Mouse (Mus musculus): ENCODE results near the gene Inafm2. TPM values are rescaled to one million over a fixed set of nuclear protein-coding genes. Genes with fewer than 3 reads are reported as not detected.

The Inafm2 gene
- total RNA-seq, 2 experiments from 2014 or later, result 38.8 to 39.7 TPM

DNA sequence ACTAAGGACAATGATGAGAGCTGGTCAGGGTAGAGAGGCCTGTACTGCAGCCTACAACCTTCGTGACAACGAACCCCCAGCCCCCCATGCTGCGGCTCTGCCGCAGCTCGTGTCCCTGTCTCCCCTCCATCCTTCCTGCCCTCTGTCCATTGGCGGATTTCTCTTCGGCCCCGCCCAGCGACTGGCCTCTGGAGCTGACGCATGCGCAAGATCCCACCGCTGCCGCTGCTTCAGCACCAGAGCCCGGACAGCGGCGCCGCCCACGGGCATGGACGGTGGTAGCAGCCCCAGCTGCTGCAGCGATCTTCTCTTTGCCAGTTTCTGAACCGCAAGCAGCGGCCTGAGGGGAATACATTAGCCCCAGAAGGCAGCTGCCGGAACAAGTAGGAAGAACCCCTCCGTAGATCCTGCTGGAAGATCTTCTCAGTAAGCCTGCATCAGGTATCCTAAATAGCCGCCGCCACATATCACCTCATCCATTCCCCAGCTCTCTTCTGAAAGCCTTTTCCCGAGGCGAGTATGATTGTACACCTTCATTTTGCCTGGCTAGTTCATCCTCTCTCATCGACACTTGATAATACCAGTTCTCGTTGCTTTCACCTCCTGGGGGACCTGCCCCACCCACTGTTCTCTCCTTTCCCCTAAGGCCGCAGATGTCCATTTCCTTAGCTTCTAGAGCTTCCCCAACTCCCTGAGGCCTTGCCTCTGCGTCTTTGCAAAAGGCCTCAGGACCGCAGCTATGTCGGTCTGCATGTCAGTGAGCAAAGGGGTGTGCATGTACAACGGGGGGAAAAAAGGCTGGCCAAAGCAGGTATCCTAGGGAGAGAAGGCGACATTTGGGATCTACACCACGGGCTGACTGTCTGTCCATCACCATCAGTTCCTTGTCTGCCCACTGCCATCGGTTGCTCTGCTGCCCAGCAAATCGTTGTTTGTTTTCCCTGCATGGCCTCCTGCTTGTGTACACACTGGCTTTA lies 34.2 kb downstream of the Inafm2 start, which contains the start of gene Disp2:
Gene Disp2, plus strand, starts transcription at position 216 of the 977 bp plus-strand sequence.
- peak; percentile 94 to 96 for DNase-seq (ENCODE audit: low spot score in 2 of 2)

DNA sequence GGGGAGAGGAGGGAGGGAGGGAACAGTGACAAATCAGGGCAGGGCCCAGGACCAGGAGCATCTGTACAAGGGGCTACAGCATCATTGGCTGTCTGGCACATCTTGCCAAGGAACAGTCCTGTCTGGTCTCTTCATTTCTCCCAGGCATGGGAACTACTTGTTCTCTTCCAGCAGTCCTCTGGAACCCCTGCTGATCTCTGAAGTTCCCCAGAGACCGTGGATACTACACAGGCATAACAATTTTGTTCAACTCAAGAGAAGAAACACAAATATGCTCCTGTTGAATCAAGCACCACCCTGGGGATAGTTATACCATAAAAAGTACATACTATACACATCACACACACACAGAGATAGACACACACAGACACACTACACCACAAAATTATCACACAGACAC lies 35.6 kb downstream of the Inafm2 start:
- DNase-seq (ENCODE audit: low spot score in 2 of 2), result no peak

DNA sequence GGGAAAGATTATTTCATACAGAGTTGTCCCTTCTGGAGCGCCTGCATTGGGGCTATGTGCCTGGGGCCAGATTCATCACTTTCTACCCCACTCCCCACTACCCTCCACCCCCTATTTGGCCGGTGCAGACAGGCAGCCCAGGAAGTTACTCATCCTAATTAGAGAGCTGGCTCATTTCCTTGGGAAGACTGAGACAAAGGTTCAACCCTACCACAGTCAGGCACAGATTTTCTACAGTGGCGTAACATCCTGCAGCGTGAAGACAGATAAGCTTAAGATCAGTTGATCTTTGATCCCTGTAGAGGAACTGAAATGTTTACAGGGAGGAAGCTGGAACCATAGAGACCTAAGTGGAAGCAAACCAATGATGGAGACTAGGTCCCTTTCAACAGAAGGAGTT lies 36.7 kb downstream of the Inafm2 start:
- no peak for DNase-seq (ENCODE audit: low spot score in 2 of 2)

DNA sequence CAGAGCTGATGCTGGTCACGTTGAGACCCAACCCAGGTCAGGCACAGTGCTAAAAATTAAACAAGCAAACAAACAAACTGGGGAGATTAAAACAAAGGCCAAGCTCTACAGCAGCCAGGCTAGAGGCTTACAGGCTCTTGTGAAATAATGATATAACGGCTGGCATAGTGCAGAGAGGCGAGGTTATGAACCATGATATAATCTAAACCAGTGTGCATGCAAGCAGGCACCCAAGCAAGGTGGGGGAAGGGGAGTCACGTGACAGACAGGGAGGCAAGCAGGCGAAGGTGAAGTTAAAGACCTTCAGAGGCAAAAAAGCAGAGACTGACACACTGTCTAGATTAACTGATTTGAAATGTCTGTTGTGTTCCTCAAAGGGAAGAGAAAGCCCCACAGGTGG lies 37.5 kb downstream of the Inafm2 start:
- no peak for DNase-seq (ENCODE audit: low spot score in 2 of 2)

DNA sequence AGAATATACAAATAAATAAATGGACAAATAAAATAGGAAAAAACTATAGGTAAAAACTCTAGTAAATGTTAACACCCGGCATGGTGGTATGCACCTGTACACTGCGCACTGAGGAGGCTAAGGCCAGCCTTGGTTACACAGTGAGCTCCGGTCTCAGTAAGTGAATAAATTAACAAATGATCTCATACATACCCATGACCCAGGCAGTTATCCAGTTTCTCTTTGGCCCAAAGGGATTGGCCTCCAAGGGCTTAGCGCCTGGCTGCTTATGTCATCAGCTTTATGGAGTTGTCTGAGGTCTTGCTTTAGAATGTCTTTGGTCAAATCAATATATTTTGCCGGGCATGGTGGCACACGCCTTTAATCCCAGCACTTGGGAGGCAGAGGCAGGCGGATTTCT lies 38.1 kb downstream of the Inafm2 start:
- no peak for DNase-seq (ENCODE audit: low spot score in 2 of 2)

DNA sequence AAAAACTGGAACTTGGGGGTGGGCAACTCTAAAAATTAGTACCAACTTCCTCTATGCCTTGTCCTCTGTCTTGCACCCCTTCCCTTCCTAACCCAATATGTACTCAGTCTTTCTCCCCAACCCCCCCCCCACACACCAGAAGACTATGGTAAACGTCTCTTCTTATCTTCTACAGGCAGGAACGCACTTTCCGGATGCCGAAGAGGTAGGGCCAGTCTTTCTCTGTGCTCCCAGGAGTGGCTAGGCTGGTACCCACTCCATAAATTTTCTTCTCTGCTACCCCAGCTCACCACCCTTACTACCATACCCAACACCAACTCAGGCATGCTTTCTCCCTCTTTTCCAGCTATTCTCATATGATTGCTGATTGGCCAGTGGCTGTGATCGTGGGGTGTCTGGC lies 41.0 kb downstream of the Inafm2 start:
- DNase-seq (ENCODE audit: low spot score in 2 of 2), result no peak

DNA sequence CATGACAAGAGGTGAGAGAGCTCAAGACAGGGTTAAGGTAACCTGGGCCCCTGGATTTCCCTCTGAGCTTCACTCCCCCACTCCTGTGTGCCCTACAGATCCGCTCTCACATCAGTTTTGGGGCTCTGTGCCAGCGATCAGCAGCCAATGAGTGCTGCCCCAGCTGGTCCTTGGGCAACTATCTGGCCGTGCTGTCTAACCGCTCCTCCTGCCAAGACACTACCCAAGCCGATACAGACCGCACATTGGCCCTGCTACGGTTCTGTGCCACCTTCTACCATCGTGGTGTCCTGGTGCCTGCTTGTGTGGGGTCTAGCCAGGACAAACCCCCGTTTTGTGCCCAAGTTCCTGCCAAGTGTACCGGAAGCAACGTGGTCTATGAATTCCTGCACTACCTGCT lies 43.9 kb downstream of the Inafm2 start:
- peak; percentile 73 to 81 for DNase-seq (ENCODE audit: low spot score in 2 of 2)

DNA sequence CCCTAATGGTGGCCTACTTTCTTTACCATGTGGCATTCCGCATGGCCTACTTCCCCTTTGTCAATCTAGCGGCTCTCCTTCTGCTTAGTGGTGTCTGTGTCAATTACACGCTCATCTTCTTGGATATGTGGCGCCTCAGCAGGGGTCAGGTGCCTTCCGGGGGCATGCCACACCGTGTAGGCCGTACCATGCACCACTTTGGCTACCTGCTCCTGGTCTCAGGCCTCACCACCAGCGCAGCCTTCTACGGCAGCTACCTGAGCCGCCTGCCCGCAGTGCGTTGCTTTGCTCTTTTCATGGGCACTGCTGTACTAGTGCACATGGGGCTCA lies 44.6 kb downstream of the Inafm2 start:
- no peak for DNase-seq (ENCODE audit: low spot score in 2 of 2)

DNA sequence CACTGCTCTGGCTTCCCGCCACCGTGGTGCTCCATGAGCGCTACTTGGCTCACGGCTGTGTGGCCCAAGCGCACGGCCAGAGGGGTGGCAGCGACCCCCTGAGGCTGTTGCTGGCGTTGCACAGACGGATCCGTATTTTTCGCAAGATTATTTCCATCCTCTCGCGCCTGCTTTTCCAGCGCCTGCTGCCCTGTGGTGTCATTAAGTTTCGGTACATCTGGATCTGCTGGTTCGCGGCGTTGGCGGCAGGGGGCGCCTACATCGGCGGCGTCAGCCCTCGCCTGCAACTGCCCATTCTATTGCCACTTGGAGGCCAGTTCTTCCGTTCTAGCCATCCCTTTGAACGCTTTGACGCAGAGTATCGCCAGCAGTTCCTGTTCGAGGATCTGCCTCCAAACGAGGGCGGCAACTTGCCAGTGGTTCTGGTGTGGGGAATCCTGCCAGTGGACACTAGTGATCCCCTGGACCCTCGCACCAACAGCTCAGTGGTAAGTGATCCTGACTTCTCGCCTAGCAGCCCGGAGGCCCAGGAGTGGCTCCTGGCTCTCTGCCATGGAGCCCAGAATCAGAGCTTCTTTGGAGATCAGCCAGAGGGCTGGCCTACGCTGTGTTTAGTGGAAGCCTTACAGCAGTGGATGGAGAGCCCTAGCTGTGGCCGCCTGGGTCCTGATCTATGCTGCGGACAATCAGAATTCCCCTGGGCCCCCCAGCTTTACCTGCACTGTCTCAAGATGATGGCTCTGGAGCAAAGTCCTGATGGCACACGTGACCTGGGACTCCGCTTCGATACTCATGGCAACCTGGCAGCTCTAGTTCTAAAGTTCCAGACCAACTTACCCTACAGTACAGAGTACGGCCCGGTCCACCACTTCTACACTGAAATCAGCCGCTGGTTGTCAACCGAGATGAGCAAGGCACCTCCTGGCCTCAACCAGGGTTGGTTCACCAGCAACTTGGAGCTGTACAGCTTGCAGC lies 45.3 kb downstream of the Inafm2 start:
- peak; percentile 70 to 72 for DNase-seq (ENCODE audit: low spot score in 2 of 2)

DNA sequence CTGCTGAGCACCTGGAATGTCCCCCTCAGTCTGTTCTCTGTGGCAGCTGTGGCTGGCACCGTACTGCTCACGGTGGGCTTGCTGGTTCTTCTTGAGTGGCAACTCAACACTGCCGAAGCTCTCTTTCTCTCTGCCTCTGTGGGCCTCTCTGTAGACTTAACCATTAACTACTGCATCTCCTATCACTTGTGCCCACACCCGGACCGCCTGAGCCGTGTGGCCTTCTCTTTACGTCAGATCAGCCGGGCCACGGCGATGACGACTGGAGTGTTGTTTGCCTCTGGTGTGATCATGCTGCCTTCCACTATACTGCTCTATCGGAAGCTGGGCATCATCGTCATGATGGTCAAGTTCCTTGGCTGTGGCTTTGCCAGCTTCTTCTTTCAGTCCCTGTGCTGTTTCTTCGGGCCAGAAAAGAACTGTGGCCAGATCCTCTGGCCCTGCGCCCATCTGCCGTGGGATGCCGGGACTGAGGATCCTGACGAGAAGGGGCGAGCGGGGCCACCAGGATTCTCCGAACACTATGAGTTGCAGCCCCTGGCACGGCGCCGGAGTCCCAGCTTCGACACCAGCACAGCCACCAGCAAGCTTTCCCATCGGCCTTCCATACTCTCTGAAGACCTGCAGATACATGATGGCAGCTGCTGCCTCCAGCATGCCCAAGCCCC lies 46.2 kb downstream of the Inafm2 start:
- no peak for DNase-seq (ENCODE audit: low spot score in 2 of 2)

DNA sequence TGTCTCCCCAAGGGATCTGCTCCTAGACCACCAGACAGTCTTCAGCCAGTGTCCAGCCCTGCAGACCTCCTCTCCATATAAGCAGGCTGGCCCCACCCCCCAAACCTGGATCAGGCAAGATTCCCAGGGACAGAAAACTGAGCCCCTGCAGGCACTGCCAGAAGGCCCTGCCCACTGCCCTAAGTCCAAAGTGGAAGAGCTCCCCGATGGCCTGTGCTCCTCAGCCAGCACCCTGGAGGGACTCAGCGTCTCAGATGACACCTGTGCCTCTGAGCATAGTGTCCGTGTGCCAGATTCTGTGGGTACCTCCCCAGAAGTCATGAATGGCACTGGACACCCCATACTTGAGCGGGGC lies 46.7 kb downstream of the Inafm2 start:
- DNase-seq (ENCODE audit: low spot score in 2 of 2), result no peak

DNA sequence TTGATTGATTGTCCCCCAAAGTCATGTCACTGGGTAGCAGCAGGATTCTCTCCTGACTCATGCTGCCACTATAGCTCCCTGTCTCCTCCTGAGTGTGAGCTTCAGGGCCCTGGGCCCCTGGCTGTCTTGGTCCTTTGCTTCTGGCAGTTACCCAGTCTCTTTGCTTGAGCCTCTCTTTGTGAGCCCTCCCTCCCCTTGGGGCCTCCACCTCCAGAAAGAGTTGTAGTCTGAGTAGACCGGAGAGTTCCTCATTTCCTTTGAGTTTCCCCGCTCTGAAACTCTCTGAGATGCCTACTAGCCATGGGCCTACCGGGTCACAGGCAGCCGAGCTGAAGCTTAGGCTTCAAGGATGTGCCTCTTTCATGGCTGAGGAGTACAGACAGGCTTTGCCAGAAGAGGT lies 48.1 kb downstream of the Inafm2 start:
- no peak for DNase-seq (ENCODE audit: low spot score in 2 of 2)

Other genes starting within 250 kb of the Inafm2 start
- 1 to 10 TPM; 5.2 to 6.7 TPM for gene Bmf, start 196.1 kb upstream of the Inafm2 start, total RNA-seq (2021)
- gene Bub1b, start 147.5 kb upstream of the Inafm2 start, total RNA-seq (2021), result 1 to 10 TPM; 2.7 to 2.9 TPM
- gene Pak6, start 82.5 kb upstream of the Inafm2 start, total RNA-seq (2021), result 10 to 100 TPM; 67.8 to 75.1 TPM
- 1 to 10 TPM; 9.4 to 10.0 TPM for gene Ankrd63, start 41.8 kb upstream of the Inafm2 start, total RNA-seq (2021)
- gene Plcb2, start 17.3 kb upstream of the Inafm2 start, total RNA-seq (2021), result 1 to 10 TPM; 2.1 to 2.7 TPM
- gene Ccdc9b, start 16.9 kb downstream of the Inafm2 start, total RNA-seq (2021), result 1 to 10 TPM; 3.5 to 4.2 TPM
- not detected for gene Phgr1, start 27.0 kb downstream of the Inafm2 start, total RNA-seq (2021)
- gene Disp2, start 34.0 kb downstream of the Inafm2 start, total RNA-seq (2021), result 100 to 1,000 TPM; 218 to 234 TPM
- gene Knstrn, start 68.2 kb downstream of the Inafm2 start, total RNA-seq (2021), result 1 to 10 TPM; 2.4 to 3.2 TPM
- 100 to 1,000 TPM in 1 of 2 experiments, 10 to 100 TPM in 1; 97.2 to 126 TPM for gene Ivd, start 116.2 kb downstream of the Inafm2 start, total RNA-seq (2021)
- 10 to 100 TPM; 36.6 to 36.7 TPM for gene Bahd1, start 154.6 kb downstream of the Inafm2 start, total RNA-seq (2021)
- 1 to 10 TPM; 2.5 to 3.2 TPM for gene Chst14, start 180.7 kb downstream of the Inafm2 start, total RNA-seq (2021)